Mouse (Mus musculus): ENCODE results near the gene Arhgap40. TPM values are rescaled to one million over a fixed set of nuclear protein-coding genes. Genes with fewer than 3 reads are reported as not detected.

Arhgap40 gene
- polyA plus RNA-seq, 1 experiment, result not detected

- H3K36me3 ChIP-seq (ENCODE audit: control insufficient read depth, insufficient read depth, low read length), result no peaks in the 10 kb centered on the region
- 75% methylated on average over 5 of the region's 5 CpGs for WGBS
- TF ChIP-seq CTCF (IDR thresholded peaks at IDR 0.05; ENCODE audit: extremely low read depth, insufficient read length, insufficient replicate concordance, low read depth, low read length), result no peak
- TF ChIP-seq POLR2A (IDR thresholded peaks at IDR 0.05; ENCODE audit: low read depth, low read length), result no peak
- no peak overlapping the region for H3K27ac ChIP-seq (ENCODE audit: insufficient read depth, low read depth, low read length)
- H3K4me3 ChIP-seq (ENCODE audit: low read depth, low read length), result no peak overlapping the region
- no peaks in the 10 kb centered on the region for H3K27me3 ChIP-seq (ENCODE audit: control insufficient read depth, insufficient read depth, low read length)
- H3K4me1 ChIP-seq (ENCODE audit: control insufficient read depth, insufficient read depth, insufficient read length, low read length), result no peaks in the 10 kb centered on the region
Measured at GRCm38 (mm10) chr2:158506475-158506874, 6.1 kb upstream of the Arhgap40 start.

GRCm38 (mm10) chr2:158507046-158507445 is 5.5 kb upstream of the Arhgap40 start:
- TF ChIP-seq POLR2A (IDR thresholded peaks at IDR 0.05; ENCODE audit: low read depth, low read length) (no peak), CTCF (IDR thresholded peaks at IDR 0.05; ENCODE audit: extremely low read depth, insufficient read length, insufficient replicate concordance, low read depth, low read length) (no peak)
- no peaks in the 10 kb centered on the region for H3K36me3 ChIP-seq (ENCODE audit: control insufficient read depth, insufficient read depth, low read length)
- WGBS, result 89% methylated on average over 10 of the region's 10 CpGs
- H3K27me3 ChIP-seq (ENCODE audit: control insufficient read depth, insufficient read depth, low read length), result no peaks in the 10 kb centered on the region
- H3K4me3 ChIP-seq (ENCODE audit: low read depth, low read length), result no peak overlapping the region
- H3K4me1 ChIP-seq (ENCODE audit: control insufficient read depth, insufficient read depth, insufficient read length, low read length), result no peaks in the 10 kb centered on the region
- H3K27ac ChIP-seq (ENCODE audit: insufficient read depth, low read depth, low read length), result no peak overlapping the region

DNA sequence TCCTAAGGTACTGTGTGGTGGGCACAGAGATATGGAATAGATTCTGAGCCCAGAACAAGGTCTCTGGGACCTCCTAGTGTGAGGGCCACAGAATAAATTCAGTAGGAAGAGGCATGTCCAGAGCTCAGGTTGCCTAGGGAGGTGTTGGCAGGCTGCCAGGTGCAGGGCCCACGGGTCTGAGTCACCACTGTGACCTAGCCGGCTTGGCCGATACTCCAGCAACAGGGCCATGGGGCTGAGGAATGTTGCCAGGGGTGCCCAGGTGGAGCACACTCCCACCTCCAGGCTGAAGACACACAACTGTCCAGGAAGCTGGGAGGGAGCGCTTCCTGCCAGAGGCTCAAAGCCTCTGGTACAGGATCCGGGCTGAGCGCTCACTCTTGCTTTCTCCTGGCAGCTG is 1.9 kb upstream of the Arhgap40 start:
- Histone ChIP-seq H3K27me3 (ENCODE audit: control insufficient read depth, insufficient read depth, low read length) (no peaks in the 10 kb centered on the region), H3K36me3 (ENCODE audit: control insufficient read depth, insufficient read depth, low read length) (no peaks in the 10 kb centered on the region), H3K27ac (ENCODE audit: insufficient read depth, low read depth, low read length) (no peak overlapping the region), H3K4me1 (ENCODE audit: control insufficient read depth, insufficient read depth, insufficient read length, low read length) (no peaks in the 10 kb centered on the region), H3K4me3 (ENCODE audit: low read depth, low read length) (no peak overlapping the region)
- TF ChIP-seq POLR2A (IDR thresholded peaks at IDR 0.05; ENCODE audit: low read depth, low read length), result no peak
- no peak for TF ChIP-seq CTCF (IDR thresholded peaks at IDR 0.05; ENCODE audit: extremely low read depth, insufficient read length, insufficient replicate concordance, low read depth, low read length)
- 46% methylated on average over 6 of the region's 6 CpGs for WGBS

GRCm38 (mm10) chr2:158513821-158514336 is 1.3 kb downstream of the Arhgap40 start:
- 73% methylated on average over 12 of the region's 12 CpGs for WGBS
- H3K27ac ChIP-seq (ENCODE audit: insufficient read depth, low read depth, low read length), result no peak overlapping the region
- H3K36me3 ChIP-seq (ENCODE audit: control insufficient read depth, insufficient read depth, low read length), result no peaks in the 10 kb centered on the region
- TF ChIP-seq CTCF (IDR thresholded peaks at IDR 0.05; ENCODE audit: extremely low read depth, insufficient read length, insufficient replicate concordance, low read depth, low read length), result no peak
- no peak for TF ChIP-seq POLR2A (IDR thresholded peaks at IDR 0.05; ENCODE audit: low read depth, low read length)
- no peaks in the 10 kb centered on the region for H3K27me3 ChIP-seq (ENCODE audit: control insufficient read depth, insufficient read depth, low read length)
- no peak overlapping the region for H3K4me3 ChIP-seq (ENCODE audit: low read depth, low read length)
- H3K4me1 ChIP-seq (ENCODE audit: control insufficient read depth, insufficient read depth, insufficient read length, low read length), result no peaks in the 10 kb centered on the region

DNA sequence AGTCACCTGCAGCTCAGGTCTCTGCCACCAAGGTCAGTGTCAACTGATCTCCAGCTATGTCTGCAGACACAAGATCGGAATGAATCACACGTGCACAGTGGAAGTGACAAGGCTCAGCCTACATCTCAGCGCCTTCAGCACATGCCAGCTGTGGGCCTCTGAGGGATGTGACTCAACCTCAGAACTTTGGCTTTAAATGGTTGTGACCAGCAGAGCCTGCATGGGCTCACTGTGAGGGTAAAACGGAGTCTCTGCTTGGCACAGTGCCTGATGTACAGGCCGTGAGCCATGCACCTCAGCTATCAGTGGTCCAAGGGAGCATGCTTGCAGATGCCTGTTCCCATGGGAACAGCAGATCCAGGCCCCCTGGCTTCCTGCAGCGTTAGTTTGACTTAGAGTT is 6.0 kb downstream of the Arhgap40 start:
- whole genome bisulfite sequencing, result 56% methylated on average over 6 of the region's 6 CpGs

DNA sequence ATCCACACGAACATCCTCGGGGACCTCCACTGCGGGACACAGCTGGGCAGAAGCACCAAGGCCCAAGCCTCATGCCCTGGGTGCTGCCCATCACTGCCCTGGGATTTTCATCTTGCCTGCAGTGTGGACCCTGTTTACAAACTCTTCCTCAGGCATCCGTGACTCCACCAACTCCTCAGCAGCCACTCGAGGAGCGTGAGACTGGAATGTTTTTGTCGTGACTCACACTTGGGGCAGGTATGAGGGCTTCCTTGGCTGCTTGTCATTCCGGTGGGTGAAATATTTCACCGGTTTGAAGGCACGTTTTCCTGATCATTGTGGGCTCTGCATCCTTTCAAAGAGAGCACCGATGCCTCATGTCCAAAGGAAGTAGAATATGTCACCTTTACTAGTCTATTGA is 6.5 kb downstream of the Arhgap40 start:
- Histone ChIP-seq H3K36me3 (ENCODE audit: control insufficient read depth, insufficient read depth, low read length) (no peaks in the 10 kb centered on the region), H3K27me3 (ENCODE audit: control insufficient read depth, insufficient read depth, low read length) (no peaks in the 10 kb centered on the region), H3K4me1 (ENCODE audit: control insufficient read depth, insufficient read depth, insufficient read length, low read length) (no peaks in the 10 kb centered on the region), H3K4me3 (ENCODE audit: low read depth, low read length) (no peak overlapping the region), H3K27ac (ENCODE audit: insufficient read depth, low read depth, low read length) (no peak overlapping the region)
- TF ChIP-seq POLR2A (IDR thresholded peaks at IDR 0.05; ENCODE audit: low read depth, low read length), result no peak
- no peak for TF ChIP-seq CTCF (IDR thresholded peaks at IDR 0.05; ENCODE audit: extremely low read depth, insufficient read length, insufficient replicate concordance, low read depth, low read length)
- 61% methylated on average over 11 of the region's 11 CpGs for WGBS

More for the DNA sequence above, 6.0 kb downstream of the Arhgap40 start:
- H3K27me3 ChIP-seq (ENCODE audit: control insufficient read depth, insufficient read depth, low read length), result no peaks in the 10 kb centered on the region
- TF ChIP-seq CTCF (IDR thresholded peaks at IDR 0.05; ENCODE audit: extremely low read depth, insufficient read length, insufficient replicate concordance, low read depth, low read length) (no peak), POLR2A (IDR thresholded peaks at IDR 0.05; ENCODE audit: low read depth, low read length) (no peak)
- H3K36me3 ChIP-seq (ENCODE audit: control insufficient read depth, insufficient read depth, low read length), result no peaks in the 10 kb centered on the region
- H3K4me3 ChIP-seq (ENCODE audit: low read depth, low read length), result no peak overlapping the region
- H3K27ac ChIP-seq (ENCODE audit: insufficient read depth, low read depth, low read length), result no peak overlapping the region
- no peaks in the 10 kb centered on the region for H3K4me1 ChIP-seq (ENCODE audit: control insufficient read depth, insufficient read depth, insufficient read length, low read length)

DNA sequence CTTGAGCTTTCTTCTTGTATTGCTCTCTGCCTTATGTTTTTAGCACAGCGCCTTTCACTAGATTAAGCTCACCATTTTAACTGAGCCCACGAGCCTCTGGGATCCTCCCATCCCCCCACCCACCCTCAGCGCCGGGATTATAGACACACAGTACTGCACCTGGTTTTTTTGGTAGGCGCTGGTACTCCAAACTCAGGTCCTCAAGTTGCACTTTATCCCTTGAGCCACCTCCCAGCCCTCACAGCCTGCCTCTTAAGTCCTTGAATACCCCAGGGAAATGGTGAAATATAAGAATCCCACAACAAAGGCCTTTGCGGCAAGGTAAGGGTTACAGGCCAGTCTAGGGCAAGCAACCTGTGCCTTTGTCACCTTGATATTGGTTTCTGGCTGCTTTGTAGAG is 7.2 kb downstream of the Arhgap40 start:
- 80% methylated on average over 6 of the region's 6 CpGs for WGBS
- H3K4me1 ChIP-seq (ENCODE audit: control insufficient read depth, insufficient read depth, insufficient read length, low read length), result no peaks in the 10 kb centered on the region
- no peak overlapping the region for H3K4me3 ChIP-seq (ENCODE audit: low read depth, low read length)
- no peak for TF ChIP-seq CTCF (IDR thresholded peaks at IDR 0.05; ENCODE audit: extremely low read depth, insufficient read length, insufficient replicate concordance, low read depth, low read length)
- TF ChIP-seq POLR2A (IDR thresholded peaks at IDR 0.05; ENCODE audit: low read depth, low read length), result no peak
- no peak overlapping the region for H3K27ac ChIP-seq (ENCODE audit: insufficient read depth, low read depth, low read length)
- H3K36me3 ChIP-seq (ENCODE audit: control insufficient read depth, insufficient read depth, low read length), result no peaks in the 10 kb centered on the region
- H3K27me3 ChIP-seq (ENCODE audit: control insufficient read depth, insufficient read depth, low read length), result no peaks in the 10 kb centered on the region

Data from small intestine, adult 2 months (tissue).